Mouse (Mus musculus) mature B cell (primary cell): Measurements from ENCODE around the gene Smg7.

Source experiments
- in situ Hi-C: fragments of 300-500 bp; cut with MboI; formaldehyde crosslinking; loops from 2 replicates; pipeline ENCODE4 v1.14.3; 2019

The Smg7 gene

DNA sequence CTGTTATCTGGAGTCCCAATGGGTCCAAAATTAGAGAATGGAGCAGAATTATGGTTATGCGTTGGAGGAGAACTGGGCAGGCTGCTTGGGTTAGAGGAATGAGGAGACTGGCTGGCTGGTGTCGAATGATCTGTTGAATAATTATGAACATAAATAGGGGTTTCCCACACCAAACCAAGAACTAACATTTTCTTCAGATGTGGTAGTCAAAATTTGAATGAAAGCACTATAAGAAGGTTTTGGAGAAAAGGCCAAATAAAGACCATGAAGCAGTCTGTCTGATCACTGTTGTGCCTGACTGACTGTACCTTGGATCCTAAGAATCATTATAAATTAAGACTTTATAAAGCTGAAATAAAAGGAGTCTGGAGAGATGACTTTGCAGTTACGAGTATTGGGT, 62.1 kb downstream of the Smg7 start:
- in situ Hi-C loops: no loop called here

DNA sequence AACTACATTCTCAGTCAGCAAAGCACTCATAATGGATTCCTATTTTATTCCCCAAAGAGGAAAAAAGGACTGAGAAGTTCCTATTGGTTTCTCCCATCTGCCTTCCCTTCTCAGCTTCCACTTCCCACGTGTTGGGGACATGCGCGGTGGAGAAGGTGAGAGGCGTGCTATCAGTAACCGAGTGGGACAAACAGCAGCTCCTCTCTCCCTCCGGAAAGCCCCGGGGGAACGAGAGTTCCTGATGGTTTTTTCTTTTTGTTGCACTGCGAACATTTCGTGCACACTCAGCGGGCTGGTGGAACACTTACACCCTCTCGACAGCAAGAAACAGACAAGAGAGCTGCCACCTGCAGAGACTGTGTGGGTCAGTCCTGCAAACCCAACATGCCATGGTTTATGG, 63.6 kb downstream of the Smg7 start:
- in situ Hi-C loops: no loop called here

- in situ Hi-C loops: no loop called here
Measured at GRCm38 (mm10) chr1:152838026-152838702, 64.3 kb downstream of the Smg7 start.

DNA sequence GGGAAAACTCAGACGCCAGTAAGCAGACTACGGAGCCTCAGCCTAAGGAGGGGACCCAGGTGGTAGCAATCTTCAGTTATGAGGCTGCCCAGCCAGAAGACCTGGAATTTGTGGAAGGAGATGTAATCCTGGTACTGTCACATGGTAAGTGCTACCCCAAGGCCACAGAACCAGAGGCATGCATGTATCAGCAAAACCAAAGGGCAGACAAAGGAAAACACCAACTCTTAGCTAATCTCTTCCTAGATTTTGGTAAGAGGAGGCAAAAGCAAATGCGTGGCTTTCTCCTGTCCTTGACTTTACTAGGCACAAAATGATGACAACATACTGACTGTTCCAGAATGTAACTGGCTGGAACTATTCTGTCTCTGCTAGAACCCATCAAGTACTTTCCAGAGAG, 67.4 kb downstream of the Smg7 start:
- in situ Hi-C loops: no loop called here

DNA sequence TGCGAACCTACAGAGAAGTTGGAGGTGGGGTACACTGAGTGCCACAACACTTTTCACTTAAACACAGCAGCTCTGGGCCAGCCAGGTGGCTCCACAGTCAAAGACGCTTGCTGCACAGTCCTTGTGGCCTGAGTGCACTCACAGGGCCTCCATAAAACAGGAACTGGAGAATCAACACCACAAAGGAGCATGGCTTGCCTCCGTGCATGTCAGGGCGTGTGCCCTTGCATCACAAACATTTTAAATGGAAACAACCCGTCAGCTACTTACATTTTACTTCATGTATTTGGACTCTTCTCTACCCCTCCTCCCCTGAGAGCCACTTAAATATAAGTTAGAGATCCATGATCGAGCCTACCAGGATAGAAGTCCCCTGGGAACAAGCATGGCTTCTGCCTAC, 70.1 kb downstream of the Smg7 start:
- in situ Hi-C loops: no loop called here

DNA sequence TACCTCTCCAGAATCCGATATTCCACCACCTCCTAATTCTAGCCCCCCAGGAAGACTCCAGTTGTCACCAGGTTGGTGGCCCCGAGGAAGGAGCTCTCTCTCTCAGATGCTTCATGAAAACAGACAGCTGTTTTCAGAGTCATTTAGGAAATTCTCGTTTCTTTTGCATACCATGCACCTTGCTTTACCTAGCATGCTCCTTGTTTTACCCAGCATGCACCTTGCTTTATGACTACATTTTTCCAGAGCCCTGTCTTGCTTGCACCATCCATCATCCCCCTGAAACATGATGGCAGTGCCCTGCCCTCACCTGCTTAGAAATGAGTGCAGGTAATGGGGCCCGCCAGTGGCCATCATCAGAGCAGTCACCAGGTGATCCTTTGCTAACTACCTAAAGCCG, 70.8 kb downstream of the Smg7 start:
- in situ Hi-C loops: no loop called here

DNA sequence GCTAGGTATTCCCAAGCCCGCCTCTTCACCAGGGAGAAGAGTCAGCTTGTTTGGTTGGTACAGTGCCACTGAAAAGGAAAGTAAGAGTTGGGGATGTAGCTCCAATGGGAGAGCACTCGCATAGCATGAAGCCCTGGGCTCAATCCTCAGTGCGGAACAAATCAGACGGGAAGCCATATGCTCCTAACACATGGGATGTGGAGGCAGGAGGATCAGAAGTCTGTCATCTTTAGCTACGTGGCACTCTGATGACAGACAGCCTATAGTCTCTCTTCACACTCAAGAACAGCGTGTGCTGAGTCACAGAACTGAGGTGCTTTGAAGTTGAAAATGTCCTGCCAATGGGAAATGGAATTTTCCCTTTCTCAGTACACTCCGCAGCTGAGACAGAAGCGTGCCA, 71.4 kb downstream of the Smg7 start:
- in situ Hi-C loops: no loop called here

DNA sequence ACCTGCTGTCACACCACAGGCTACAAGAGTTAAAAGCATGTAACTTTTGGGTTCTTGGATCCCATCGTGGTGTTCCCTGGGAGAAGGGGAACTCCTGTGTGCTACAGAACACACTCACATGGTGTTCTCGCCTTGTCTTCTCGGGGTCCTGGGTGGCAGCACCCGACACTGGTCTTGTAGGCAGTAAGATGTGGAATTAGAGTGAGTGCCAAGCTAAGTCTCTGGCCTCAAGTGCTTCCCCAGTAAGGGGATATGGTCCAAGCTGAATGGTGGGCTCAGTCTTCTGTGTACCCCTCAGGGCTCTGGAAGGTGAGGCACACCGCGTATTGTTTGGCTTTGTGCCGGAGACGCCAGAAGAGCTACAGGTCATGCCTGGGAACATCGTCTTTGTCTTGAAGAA, 72.4 kb downstream of the Smg7 start:
- in situ Hi-C loops: no loop called here

- in situ Hi-C loops: no loop called here
Measured at GRCm38 (mm10) chr1:152828637-152829355, 73.7 kb downstream of the Smg7 start.

GRCm38 (mm10) chr1:152828168-152828567, 74.3 kb downstream of the Smg7 start:
- in situ Hi-C loops: no loop called here

DNA sequence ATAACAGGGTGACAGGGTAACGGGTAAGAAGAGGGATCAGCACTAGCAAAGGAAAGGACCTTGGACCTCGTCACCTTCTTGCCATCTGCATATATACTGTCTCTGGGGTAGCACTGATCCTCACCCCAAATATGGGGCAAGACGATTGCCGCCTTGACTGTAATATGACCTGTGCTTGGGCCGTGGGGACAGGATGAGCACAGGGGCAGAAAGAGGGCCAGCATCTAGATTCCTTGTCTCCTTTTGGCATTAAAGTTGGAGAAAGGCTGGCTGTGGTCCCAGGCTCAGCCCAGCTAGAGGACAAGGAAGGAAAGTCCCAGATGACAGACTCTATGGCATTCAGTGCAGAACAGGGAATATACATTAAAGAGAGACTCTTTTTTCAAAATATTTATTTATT, 76.0 kb downstream of the Smg7 start:
- in situ Hi-C loops: no loop called here

DNA sequence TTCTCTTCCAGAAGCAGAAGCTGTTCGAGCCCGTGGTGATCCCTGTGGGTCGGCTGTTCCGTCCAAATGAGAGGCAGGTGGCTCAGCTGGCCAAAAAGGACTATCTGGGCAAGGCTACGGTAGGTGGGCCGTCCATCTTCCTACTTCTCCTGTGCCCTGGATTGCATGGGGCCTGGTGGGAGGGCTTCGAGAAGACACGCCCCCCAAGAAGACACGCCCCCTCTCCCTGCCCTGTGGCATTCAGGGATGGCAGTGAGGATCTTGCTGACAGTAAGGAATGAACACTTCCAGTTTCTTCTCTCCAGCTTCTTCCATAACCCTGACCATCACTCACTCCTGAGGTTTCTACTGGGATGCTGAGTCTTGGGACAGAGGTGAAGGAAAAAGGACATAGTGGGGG, 78.2 kb downstream of the Smg7 start:
- in situ Hi-C loops: no loop called here

DNA sequence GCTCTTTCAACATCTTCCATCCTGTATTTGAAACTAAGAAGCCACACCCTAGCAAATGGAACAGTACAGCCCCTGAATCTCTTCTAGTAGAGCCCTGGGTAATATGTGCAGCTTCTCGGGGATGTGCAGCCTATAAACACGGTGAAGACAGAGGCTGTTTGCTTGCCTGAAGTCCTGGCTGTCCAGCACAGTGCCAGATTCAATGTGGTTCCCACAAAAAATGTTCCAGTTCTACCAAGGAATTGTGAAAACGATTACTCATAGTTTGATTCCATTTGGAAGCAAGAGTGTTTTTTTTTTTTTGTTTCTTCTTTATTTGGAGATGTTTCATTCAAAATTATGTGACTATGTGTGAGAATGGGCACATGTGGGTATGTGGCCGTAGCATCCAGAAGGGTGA, 80.7 kb downstream of the Smg7 start:
- in situ Hi-C loops: no loop called here

GRCm38 (mm10) chr1:152820911-152821695, 81.3 kb downstream of the Smg7 start:
- in situ Hi-C loops: no loop called here

DNA sequence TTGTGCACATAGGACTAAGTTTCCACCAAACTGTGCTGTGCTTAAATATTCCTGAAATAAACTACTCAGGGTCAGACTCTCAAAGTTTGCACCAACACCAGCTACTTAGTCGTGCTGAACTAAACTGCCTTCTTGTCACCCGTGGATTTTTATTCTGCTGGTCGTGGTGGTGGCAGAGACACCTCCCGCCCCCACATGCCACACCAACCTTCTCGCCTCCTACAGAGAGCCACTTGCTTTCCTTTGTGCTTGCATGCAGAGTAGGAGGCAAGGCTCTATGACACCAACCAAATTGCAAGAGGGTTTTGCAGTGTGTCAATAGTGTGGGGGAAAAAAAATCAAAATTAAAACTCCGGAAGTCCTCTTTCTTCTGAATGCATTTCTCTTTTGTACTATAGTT, 82.9 kb downstream of the Smg7 start:
- in situ Hi-C loops: no loop called here

DNA sequence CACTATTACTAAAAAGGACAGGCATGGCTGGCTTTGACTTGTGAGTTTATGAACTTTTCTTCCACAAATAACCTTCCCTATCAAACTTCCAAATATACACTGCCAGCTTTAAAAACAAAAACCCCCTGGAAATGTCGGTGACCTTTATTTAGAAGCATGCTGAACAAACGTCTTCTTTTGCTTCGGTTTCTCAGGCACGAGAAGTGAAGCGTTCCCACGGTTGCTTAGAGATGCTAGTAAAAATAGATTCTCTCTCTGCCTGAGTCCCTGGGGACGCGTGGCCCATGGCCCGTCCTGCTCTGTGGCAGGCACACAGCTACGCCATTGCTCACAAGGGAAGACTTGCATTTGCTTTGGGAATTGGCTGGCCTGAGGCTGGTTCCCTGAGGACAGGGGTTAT, 84.7 kb downstream of the Smg7 start:
- in situ Hi-C loops: no loop called here

DNA sequence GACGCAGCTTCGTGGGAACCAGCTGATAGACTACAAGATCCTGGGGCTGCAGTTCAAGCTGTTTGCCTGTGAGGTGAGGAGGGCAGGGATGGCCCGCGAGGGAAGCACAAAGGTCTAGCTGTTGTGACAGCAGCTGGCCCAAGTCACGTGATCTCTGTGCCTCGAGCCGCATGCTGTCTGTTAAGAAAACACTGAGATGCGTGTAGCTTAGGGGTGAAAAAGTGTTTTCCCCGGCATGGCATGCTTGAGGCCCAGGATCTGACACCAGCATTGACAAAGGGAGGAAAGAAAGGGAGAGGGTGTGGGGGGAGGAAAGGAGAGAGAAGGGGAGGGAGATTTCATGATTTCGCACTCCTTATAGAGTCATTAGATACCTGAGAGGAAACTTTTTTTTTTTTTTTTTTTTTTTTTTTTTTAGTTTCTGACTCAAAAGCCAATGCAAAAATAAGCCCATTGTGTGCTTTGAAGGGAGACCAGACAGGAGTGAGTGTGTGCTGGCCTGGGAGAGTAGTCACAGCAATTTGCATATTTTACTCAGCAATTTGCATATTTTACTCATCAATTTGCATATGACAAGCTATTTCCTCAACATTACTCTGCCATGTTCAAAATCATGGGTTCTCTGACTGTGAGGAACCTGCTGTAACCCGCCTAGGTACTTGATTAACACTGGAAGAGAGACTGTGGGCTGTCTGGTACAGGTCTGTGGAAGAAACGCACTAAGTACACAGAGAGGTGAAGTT, 85.2 kb downstream of the Smg7 start:
- in situ Hi-C loops: no loop called here

DNA sequence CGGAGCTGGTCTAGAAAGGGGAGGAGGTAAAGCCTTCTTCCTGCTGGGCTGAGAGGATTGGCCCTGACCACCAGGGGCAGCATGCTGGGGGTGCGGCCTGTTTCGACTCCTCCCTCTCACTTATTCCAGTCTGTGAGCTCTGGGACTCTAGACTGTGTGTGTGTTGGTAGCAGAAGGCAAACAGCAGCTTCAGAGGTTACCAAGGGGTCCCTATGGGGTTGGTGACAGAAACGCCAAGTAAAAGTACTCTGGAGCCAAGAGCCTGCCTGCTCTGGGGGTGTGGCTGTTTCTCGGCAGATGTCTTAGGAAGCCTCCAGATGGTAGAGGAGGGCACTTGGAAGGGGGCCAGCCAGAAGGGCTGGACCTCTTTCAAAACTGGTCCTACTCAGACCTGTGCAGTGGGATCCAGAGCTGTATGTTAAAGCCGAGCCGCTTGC, 87.2 kb downstream of the Smg7 start:
- in situ Hi-C loops: no loop called here

DNA sequence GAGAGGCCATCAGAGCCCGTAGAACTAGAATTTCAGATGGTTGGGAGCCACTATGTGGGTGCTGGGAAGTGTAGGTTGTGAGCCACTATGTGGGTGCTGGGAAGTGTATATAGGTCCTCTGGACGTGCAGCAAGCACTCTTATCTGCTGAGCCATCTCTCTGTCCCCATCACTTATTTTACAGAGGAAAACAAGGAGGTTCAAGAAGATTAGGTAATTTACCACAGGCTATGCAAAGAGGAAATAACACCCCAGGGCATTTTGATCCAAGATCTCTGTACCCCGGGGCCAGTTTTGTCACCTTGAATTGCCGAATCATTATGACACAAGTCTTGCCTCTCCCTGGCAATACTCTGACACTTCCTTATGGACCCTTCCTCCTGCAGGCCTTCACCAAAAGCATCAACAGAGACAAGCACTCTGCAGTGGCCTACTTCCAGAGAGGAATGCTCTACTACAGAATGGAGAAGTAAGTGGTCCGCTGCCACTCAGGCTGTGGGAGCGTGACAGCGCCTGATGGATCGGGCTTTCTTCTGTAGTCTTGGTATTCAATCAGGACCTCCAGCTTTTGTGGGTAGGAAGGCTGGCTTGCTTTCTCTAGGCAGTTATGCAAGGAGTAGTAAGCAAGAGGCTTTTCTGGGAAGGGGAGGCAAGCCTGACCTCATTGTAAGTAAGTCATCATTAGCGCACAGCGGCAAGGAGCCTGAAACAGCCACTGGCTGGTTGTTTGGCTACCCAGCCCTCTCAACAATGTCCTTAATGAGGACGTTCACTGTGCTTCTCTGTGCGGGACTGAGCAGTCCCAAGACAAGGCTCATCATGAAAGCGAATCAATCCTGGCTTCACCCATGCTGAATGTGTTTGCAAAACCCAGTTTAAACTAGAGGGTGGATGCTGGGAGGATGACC, 91.7 kb downstream of the Smg7 start:
- in situ Hi-C loops: no loop called here

DNA sequence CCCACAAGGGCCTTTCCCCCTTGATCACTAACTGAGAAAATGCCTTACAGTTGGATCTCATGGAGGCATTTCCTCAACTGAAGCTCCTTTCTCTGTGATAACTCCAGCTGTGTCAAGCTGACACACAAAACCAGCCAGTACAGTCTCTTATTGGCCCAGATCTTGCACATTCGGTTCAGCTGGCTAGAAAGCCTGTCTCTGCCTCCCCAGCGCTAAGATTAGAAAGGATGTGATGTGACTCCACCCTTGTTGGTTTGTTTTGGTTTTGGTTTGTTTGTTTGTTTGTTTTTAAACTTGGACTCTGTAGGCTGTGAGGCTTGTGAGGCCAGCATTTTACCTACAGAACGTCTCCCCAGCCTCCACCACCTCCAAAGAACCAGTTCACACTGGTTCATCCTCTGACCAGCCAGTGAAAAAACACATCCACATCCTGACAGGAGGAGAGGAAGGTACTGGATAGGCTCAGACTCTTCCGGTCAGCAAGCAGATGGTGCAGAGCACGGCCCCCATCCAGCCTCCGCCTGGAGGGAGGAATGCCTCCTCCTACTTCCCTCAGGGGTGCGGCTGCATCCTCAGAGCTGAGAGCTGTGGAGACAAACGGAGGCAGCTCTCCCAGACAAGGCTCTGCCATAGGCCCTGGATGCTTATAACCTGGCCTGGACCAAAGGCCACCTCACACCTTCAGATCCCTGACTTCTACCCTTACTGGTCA, 92.7 kb downstream of the Smg7 start:
- in situ Hi-C loops: no loop called here

GRCm38 (mm10) chr1:152808392-152808680, 94.1 kb downstream of the Smg7 start:
- in situ Hi-C loops: no loop called here
